Mouse (Mus musculus): ENCODE data around the gene Retnla.
"Not testable (repeated sequence)": the region's sequence is repeated elsewhere in the genome, so short reads cannot be mapped to it uniquely, and the experiment has no call there.

DNA sequence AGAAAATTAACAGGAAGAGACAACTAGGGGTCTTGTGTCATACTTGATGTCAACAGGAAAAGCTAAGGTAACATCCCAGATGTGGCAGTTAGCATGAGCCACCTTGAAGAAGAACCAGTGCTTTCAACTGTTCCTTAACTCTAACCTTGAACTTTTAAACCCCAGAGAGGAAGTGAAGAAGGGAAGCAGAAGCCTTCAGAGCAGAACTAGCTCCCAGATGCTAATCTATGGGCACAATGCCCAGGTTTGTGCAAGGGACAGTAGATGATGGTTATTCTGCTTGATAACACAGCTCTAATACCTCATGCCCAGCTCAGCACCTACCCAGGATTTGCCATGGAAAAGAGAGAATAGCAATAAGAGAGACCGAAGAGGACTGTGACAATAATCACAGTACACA lies 22.7 kb downstream of the Retnla start:
- TF ChIP-seq POLR2A (IDR thresholded peaks at IDR 0.05; ENCODE audit: extremely low read depth, insufficient read depth, low read length); CTCF (IDR thresholded peaks at IDR 0.05; ENCODE audit: low read depth, low read length): not testable (repeated sequence)

Measured in liver, adult 2 months (tissue).